Mouse (Mus musculus): Measurements from ENCODE around the gene Eps8l3. TPM values are rescaled to one million over a fixed set of nuclear protein-coding genes. Genes with fewer than 3 reads are reported as not detected.

The Eps8l3 gene
- polyA plus RNA-seq, 1 experiment from 2014 or later, result not detected

Other genes with a start within 250 kb of the Eps8l3 start
- not detected in 2 replicates for gene Gm10961, start 245.9 kb upstream of the Eps8l3 start, polyA plus RNA-seq (2014; fragmentation: Nextera tagmentation; extraction: Ambion mirVana)
- gene Strip1, start 245.5 kb upstream of the Eps8l3 start, polyA plus RNA-seq (2014; fragmentation: Nextera tagmentation; extraction: Ambion mirVana), result 158 and 170 TPM in 2 replicates
- 131 and 141 TPM in 2 replicates for gene Ahcyl1, start 180.7 kb upstream of the Eps8l3 start, polyA plus RNA-seq (2014; fragmentation: Nextera tagmentation; extraction: Ambion mirVana)
- gene Csf1, start 116.8 kb upstream of the Eps8l3 start, polyA plus RNA-seq (2014; fragmentation: Nextera tagmentation; extraction: Ambion mirVana), result 7.8 and 7.9 TPM in 2 replicates
- 255 and 259 TPM in 2 replicates for gene Gstm5, start 18.6 kb downstream of the Eps8l3 start, polyA plus RNA-seq (2014; fragmentation: Nextera tagmentation; extraction: Ambion mirVana)
- 45.8 and 54.6 TPM in 2 replicates for gene Gstm7, start 54.6 kb downstream of the Eps8l3 start, polyA plus RNA-seq (2014; fragmentation: Nextera tagmentation; extraction: Ambion mirVana)
- gene Gstm6, start 66.5 kb downstream of the Eps8l3 start, polyA plus RNA-seq (2014; fragmentation: Nextera tagmentation; extraction: Ambion mirVana), result 8.1 and 9.3 TPM in 2 replicates
- not detected in 2 replicates for gene Gstm3, start 92.1 kb downstream of the Eps8l3 start, polyA plus RNA-seq (2014; fragmentation: Nextera tagmentation; extraction: Ambion mirVana)
- gene Gstm2, start 109.2 kb downstream of the Eps8l3 start, polyA plus RNA-seq (2014; fragmentation: Nextera tagmentation; extraction: Ambion mirVana), result 7.9 and 8.4 TPM in 2 replicates
- gene Gstm1, start 140.7 kb downstream of the Eps8l3 start, polyA plus RNA-seq (2014; fragmentation: Nextera tagmentation; extraction: Ambion mirVana), result 92.3 and 106 TPM in 2 replicates
- gene Gstm4, start 167.7 kb downstream of the Eps8l3 start, polyA plus RNA-seq (2014; fragmentation: Nextera tagmentation; extraction: Ambion mirVana), result 17.5 and 19.1 TPM in 2 replicates
- gene Ampd2, start 209.4 kb downstream of the Eps8l3 start, polyA plus RNA-seq (2014; fragmentation: Nextera tagmentation; extraction: Ambion mirVana), result 43.8 and 45.5 TPM in 2 replicates
- 0.33 and 0.48 TPM in 2 replicates for gene Gnat2, start 215.6 kb downstream of the Eps8l3 start, polyA plus RNA-seq (2014; fragmentation: Nextera tagmentation; extraction: Ambion mirVana)